Mouse (Mus musculus): Measurements from ENCODE around the gene Entr1. TPM values are rescaled to one million over a fixed set of nuclear protein-coding genes. Genes with fewer than 3 reads are reported as not detected.
A peak's percentile ranks its signal among the peaks of the same experiment; 100 is the strongest.
"Not testable (repeated sequence)": the region's sequence is repeated elsewhere in the genome, so short reads cannot be mapped to it uniquely, and the experiment has no call there.

Entr1 gene
- total RNA-seq, 1 experiment from 2014 or later = 106 TPM

GRCm38 (mm10) chr2:26388682-26389153 is 398 bp downstream of the Entr1 start:
- DNase-seq = peak; percentile 35

GRCm38 (mm10) chr2:26387713-26388112 is 1.4 kb downstream of the Entr1 start:
- no peak for DNase-seq

- not testable (repeated sequence) for DNase-seq
Measured at GRCm38 (mm10) chr2:26380871-26381270, 8.2 kb downstream of the Entr1 start.

GRCm38 (mm10) chr2:26380131-26380771 is 8.9 kb downstream of the Entr1 start, which contains the start of gene Snapc4:
TSS of gene Snapc4 (minus strand) at chr2:26380653.
- peak; percentile 86 for DNase-seq

GRCm38 (mm10) chr2:26372396-26372795 is 16.7 kb downstream of the Entr1 start:
- no peak for DNase-seq

- no peak for DNase-seq
Measured at GRCm38 (mm10) chr2:26368572-26368971, 20.5 kb downstream of the Entr1 start.

GRCm38 (mm10) chr2:26367911-26368310 is 21.2 kb downstream of the Entr1 start:
- no peak for DNase-seq

GRCm38 (mm10) chr2:26364738-26365465 is 24.2 kb downstream of the Entr1 start:
- peak; percentile 84 for DNase-seq

GRCm38 (mm10) chr2:26363481-26363880 is 25.6 kb downstream of the Entr1 start:
- no peak for DNase-seq

- no peak for DNase-seq
Measured at GRCm38 (mm10) chr2:26362991-26363390, 26.1 kb downstream of the Entr1 start.

GRCm38 (mm10) chr2:26360772-26361171 is 28.3 kb downstream of the Entr1 start, which contains the start of gene Card9:
TSS of gene Card9 (minus strand) at chr2:26360918.
- DNase-seq = no peak

GRCm38 (mm10) chr2:26359983-26360382 is 29.1 kb downstream of the Entr1 start:
- DNase-seq = no peak

GRCm38 (mm10) chr2:26358667-26359320 is 30.3 kb downstream of the Entr1 start:
- no peak for DNase-seq

- no peak for DNase-seq
Measured at GRCm38 (mm10) chr2:26357484-26357883, 31.6 kb downstream of the Entr1 start.

- DNase-seq = no peak
Measured at GRCm38 (mm10) chr2:26356678-26357077, 32.4 kb downstream of the Entr1 start.

- no peak for DNase-seq
Measured at GRCm38 (mm10) chr2:26356231-26356630, 32.9 kb downstream of the Entr1 start.

- DNase-seq = no peak
Measured at GRCm38 (mm10) chr2:26354401-26354800, 34.7 kb downstream of the Entr1 start.

- no peak for DNase-seq
Measured at GRCm38 (mm10) chr2:26353066-26353980, 35.8 kb downstream of the Entr1 start.

GRCm38 (mm10) chr2:26352291-26352910 is 36.7 kb downstream of the Entr1 start:
- DNase-seq = peak; percentile 41

GRCm38 (mm10) chr2:26351358-26352290 is 37.5 kb downstream of the Entr1 start, which contains the start of gene Dnlz:
TSS of gene Dnlz (minus strand) at chr2:26352110.
- DNase-seq = peak; percentile 93
